Mouse (Mus musculus) kidney, embryonic 15.5 days (tissue): ENCODE results near the gene Eif4g2. TPM values are rescaled to one million over a fixed set of nuclear protein-coding genes. Genes with fewer than 3 reads are reported as not detected.

Source experiments
- ATAC-seq: fragments of 200-750 bp; cut with Nextera tagmentation; replicated peaks from 2 replicates; pipeline ENCODE4 v1.8.0; 2017; ENCODE audit warnings: moderate TSS enrichment; ENCODE audit not compliant: low FRiP score
- H3K27ac ChIP-seq: fragments of 300-500 bp; sonication (generic); 2 replicates; pipeline ENCODE4 v1.5.1; 2015; ENCODE audit warnings: mild to moderate bottlenecking, inconsistent platforms
- H3K27me3 ChIP-seq: fragments of 300-500 bp; sonication (generic); 2 replicates; pipeline ENCODE4 v1.6.1; 2015; ENCODE audit warnings: inconsistent platforms
- H3K36me3 ChIP-seq: fragments of 300-500 bp; sonication (generic); 2 replicates; pipeline ENCODE4 v1.6.1; 2015; ENCODE audit warnings: inconsistent platforms
- H3K4me1 ChIP-seq: fragments of 300-500 bp; sonication (generic); 2 replicates; pipeline ENCODE4 v1.6.1; 2015; ENCODE audit warnings: inconsistent platforms
- H3K4me2 ChIP-seq: fragments of 300-500 bp; sonication (generic); 2 replicates; pipeline ENCODE4 v1.6.1; 2015; ENCODE audit warnings: moderate library complexity, mild to moderate bottlenecking, inconsistent platforms
- H3K4me3 ChIP-seq: fragments of 300-500 bp; sonication (generic); replicated peaks from 2 replicates; pipeline ENCODE4 v1.5.1; 2015; ENCODE audit warnings: mild to moderate bottlenecking, inconsistent platforms
- H3K9ac ChIP-seq: fragments of 300-500 bp; sonication (generic); 2 replicates; pipeline ENCODE4 v1.6.1; 2015; ENCODE audit warnings: mild to moderate bottlenecking, inconsistent platforms
- H3K9me3 ChIP-seq: fragments of 300-500 bp; sonication (generic); replicated peaks from 2 replicates; pipeline ENCODE4 v1.6.1; 2016; ENCODE audit warnings: inconsistent platforms
- WGBS: fragments of 180-500 bp; shearing (Covaris S2); methylation state at CpG from one replicate; pipeline ENCODE4 v1.1.7; 2015; ENCODE audit warnings: mixed read lengths; 5-methylcytosine and 5-hydroxymethylcytosine counted together
- polyA plus RNA-seq: library from polyadenylated mRNA; unstranded; fragments of >200 nt; fragmentation: Nextera tagmentation; extraction: Ambion mirVana; gene quantifications from 2 replicates; pipeline ENCODE4 v1.2.1, GENCODE M21; 2015

Eif4g2 gene
- polyA plus RNA-seq, 1 experiment from 2014 or later: 872 TPM

DNA sequence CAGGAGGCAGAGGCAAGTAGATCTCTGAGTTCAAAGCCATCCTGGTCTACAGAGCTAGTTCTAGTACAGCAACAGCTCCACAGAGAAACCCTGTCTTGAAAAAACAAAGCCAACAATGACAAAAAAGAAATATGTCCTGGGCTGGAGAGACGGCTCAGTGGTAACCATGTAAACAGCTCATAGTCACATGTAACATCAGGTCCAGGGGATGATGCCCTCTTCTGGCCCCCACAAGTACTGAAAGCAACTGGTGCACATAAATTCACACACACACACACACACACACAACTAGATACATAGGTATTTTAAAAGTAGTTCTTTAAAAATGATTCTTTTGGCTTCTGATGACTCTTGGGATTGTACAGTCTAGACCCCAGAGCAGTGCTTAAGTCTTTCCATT is 19.9 kb downstream of the Eif4g2 start:
- 85% methylated on average over 1 of the region's 1 CpGs for WGBS

DNA sequence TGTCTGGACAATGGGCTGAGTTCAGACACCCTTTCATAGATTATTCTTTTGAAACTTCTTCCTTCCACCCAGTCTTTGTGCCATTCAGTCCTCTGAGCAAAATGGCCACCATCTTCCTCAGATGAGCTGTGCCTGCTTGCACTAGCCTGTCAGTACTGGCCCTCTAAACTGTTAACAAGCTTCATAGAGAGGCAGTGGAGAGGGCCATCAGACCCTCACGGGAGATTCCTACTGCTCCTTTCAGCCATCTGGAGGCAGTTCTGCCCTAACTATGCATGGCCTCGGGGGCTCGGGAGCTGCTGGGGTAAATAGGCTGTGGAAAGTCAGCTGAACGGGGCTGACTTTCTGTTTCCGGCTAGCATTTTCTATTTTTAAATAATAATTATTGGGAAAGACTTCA is 23.3 kb downstream of the Eif4g2 start:
- Histone ChIP-seq H3K27me3 (no peaks in the 10 kb centered on the region), H3K4me1 (no peaks in the 10 kb centered on the region), H3K4me3 (no peak overlapping the region), H3K27ac (no peak overlapping the region), H3K9me3 (no peaks in the 10 kb centered on the region), H3K9ac (no peak overlapping the region), H3K36me3 (peaks cover 47% of the 10 kb centered on the region), H3K4me2 (no peak overlapping the region)
- 69% methylated on average over 5 of the region's 5 CpGs for WGBS
- no peak for ATAC-seq

More for the DNA sequence above, 19.9 kb downstream of the Eif4g2 start:
- Histone ChIP-seq H3K27me3 (no peaks in the 10 kb centered on the region), H3K9me3 (peaks cover 3% of the 10 kb centered on the region), H3K36me3 (peaks cover 20% of the 10 kb centered on the region), H3K27ac (no peak overlapping the region), H3K4me3 (no peak overlapping the region), H3K9ac (no peak overlapping the region), H3K4me1 (no peaks in the 10 kb centered on the region), H3K4me2 (no peak overlapping the region)
- no peak for ATAC-seq

DNA sequence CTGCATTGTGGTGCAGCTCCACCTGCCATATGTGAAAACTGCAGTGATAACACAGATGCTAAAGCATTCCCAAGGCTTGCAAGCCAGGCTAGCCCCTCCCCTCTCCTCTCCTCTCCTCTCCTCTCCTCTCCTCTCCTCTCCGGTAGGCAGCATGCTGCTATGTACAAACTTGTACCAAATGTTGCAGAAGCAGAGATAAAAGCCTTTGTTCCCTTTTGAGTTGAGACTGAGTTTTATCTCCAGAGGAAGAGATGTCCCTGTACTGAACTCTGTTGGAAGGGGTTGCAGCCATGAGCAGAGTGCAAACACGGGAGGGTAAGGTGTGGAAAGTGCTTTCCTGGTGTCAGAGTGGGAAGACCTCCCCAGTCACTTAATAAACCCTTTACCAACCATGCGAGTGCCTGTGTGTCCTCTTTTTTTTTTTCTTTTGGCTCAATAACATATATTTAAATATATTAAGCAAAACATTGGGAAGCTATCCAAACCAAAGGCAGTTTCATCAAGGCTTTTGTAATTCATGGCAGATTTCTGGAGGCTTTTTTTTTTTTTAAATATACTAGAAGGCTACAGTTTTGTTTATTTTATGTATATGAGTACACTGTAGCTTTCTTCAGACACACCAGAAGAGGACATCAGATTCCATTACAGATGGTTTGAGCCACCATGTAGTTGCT is 26.7 kb downstream of the Eif4g2 start:
- Histone ChIP-seq H3K4me3 (no peak overlapping the region), H3K4me2 (no peak overlapping the region), H3K9ac (no peak overlapping the region), H3K36me3 (peaks cover 71% of the 10 kb centered on the region), H3K27me3 (no peaks in the 10 kb centered on the region), H3K9me3 (no peaks in the 10 kb centered on the region), H3K4me1 (no peaks in the 10 kb centered on the region), H3K27ac (no peak overlapping the region)
- ATAC-seq: no peak
- 85% methylated on average over 3 of the region's 3 CpGs for WGBS

DNA sequence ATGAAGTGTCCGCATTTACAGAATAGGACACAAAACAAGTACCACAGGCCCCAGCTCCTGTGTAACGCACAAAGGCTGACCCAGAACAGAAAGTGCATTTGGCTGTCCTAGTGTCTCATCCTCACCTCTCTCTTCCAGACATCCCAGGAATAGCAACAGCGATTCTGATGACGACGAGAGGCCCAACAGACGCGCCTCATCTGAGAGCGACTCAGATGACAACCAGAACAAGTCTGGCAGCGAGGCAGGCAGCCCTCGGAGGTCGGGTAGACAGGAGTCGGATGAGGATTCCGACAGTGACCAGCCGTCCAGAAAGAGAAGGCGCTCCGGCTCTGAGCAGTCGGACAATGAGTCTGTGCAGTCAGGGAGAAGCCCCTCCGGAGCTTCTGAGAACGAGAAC is 27.6 kb downstream of the Eif4g2 start:
- no peak for ATAC-seq
- H3K27me3 ChIP-seq: no peaks in the 10 kb centered on the region
- H3K36me3 ChIP-seq: peaks cover 80% of the 10 kb centered on the region
- 86% methylated on average over 19 of the region's 19 CpGs for WGBS
- H3K9ac ChIP-seq: no peak overlapping the region
- no peak overlapping the region for H3K4me3 ChIP-seq
- H3K27ac ChIP-seq: no peak overlapping the region
- H3K4me2 ChIP-seq: no peak overlapping the region
- no peaks in the 10 kb centered on the region for H3K9me3 ChIP-seq
- no peaks in the 10 kb centered on the region for H3K4me1 ChIP-seq

DNA sequence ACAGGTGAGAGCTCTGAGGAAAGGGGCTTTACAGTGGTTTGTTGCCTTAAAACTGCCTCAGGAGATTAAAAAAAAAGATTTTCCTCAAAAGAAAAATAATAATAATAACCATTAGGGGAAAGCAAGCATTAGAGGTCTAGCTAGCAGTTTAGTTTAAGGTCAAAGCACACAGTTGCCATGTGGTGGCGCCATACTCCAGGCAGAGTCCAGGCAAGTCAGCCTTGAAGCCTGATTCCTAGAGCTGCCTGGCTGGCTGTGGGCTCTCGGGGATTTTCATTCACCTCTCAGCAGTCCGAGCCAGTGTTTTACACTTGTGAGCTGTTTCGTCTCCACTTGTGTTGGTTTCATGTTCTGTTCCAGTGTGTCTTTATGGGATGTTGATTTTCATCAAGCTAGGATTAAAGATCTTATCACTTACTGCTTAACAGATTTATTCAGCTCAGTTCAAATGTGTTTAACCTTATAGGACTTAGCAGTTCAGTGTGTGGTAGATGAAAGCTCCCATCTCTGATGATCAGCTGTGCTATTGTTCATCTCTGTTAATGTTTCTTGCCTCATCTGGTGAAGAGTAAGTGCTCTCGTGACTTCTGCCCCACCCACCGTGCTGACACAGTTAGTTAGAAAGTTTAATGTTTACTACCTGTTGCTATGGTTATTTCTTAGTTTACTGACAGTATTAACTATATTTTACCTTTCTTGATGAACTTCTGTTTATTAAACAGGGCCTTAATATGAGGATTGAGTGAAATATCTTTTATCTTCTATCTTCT is 33.0 kb downstream of the Eif4g2 start:
- peaks cover 96% of the 10 kb centered on the region for H3K36me3 ChIP-seq
- no peaks in the 10 kb centered on the region for H3K4me1 ChIP-seq
- H3K4me2 ChIP-seq: no peak overlapping the region
- H3K27ac ChIP-seq: peak overlapping the region; percentile 41; the same call in 1 of the 2 replicates
- H3K4me3 ChIP-seq: no peak overlapping the region
- H3K9me3 ChIP-seq: no peaks in the 10 kb centered on the region
- H3K9ac ChIP-seq: no peak overlapping the region
- WGBS: 59% methylated on average over 6 of the region's 6 CpGs
- H3K27me3 ChIP-seq: no peaks in the 10 kb centered on the region
- 0 out of 2 replicates have a peak, but pooled peaks have one; percentile 29 for ATAC-seq

DNA sequence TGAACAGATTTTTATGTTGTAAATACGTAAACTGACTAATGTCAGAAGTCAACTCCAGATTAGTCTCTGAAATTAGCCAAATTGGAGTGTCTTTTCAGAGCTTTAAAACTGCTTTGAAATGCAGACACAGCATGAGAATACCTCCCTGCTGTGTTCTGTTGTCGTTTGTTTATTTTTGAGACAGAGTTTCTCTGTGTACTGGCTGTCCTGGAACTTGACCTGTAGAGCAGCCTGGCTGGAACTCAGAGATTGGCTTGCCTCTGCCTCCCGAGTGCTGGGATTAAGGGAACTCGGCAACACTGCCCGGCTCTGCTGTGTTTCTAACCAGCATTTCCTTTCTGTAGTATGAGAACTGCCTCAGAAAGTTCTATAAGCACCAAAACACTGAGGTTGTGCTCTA is 33.9 kb downstream of the Eif4g2 start:
- Histone ChIP-seq H3K27me3 (no peaks in the 10 kb centered on the region), H3K4me3 (no peak overlapping the region), H3K9ac (no peak overlapping the region), H3K27ac (no peak overlapping the region), H3K9me3 (no peaks in the 10 kb centered on the region), H3K36me3 (peaks cover 96% of the 10 kb centered on the region), H3K4me1 (no peaks in the 10 kb centered on the region), H3K4me2 (no peak overlapping the region)
- 91% methylated on average over 5 of the region's 5 CpGs for WGBS
- no peak for ATAC-seq

DNA sequence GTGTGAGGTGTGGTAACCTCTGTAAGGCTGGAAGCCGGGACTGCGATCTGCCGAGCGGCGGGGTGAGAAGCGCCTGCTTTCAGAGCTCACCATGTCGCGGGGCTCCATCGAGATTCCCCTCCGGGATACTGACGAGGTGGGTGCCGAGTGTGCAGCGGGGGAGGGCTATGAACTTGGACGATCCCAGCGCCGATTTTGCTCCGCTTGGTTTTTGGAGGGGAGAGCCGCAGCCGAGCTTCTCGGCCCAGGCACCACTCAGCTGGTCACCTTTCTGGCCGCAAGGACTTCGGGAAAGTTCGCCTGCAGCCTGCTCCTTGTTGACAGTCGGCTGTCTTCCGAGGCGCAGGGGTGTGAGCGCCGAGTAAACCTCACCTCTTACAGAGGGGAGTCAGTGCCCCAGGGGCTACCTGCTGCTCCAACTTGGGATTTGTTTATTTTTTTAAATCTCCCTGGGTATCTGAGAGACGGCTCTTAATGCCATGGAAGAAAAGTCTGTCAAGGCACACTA is 53.7 kb downstream of the Eif4g2 start:
- Histone ChIP-seq H3K27ac (peak overlapping the region; percentile 93), H3K4me2 (peak overlapping the region; percentile 63), H3K27me3 (no peaks in the 10 kb centered on the region), H3K9ac (peak overlapping the region; percentile 67), H3K4me3 (peak overlapping the region; percentile 78), H3K4me1 (peaks cover 15% of the 10 kb centered on the region), H3K9me3 (no peaks in the 10 kb centered on the region), H3K36me3 (peaks cover 34% of the 10 kb centered on the region)
- under 1% methylated on average over 29 of the region's 29 CpGs for WGBS
- ATAC-seq: peak; percentile 31

DNA sequence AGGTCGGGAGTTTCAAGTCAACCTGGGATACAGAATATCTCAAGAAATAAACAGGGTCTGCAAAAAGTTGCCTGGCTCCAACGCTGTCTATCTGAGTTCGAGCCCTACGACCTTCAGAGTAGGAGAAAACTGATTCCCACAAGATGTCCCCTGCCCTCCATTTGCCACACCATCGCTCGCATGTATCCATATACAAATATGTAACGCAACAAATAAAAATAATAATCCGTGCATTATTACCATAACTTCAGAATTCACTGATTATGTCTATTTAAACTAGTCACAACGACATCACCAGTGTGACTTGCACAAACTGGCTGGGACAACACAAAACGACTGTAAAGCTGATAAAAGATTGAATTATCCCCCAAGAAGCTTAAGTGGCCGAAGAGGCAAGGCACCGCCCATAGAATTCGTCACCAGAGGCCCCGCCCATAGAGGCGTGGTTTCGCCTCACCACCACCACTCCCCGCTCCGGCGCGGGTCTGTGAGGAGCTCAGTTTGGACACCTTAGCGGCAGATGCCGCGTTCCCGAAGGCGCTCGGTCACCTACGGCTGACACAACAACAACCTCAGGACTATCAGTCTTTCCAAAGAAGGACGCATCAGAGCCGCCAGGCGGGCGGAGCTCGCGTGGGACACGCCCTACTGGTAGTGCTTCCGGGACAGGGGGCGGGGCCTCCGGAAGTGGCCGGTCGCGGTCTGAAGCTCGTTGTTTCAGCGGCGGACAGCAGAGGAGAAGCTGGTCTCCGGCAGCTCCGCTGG is 54.4 kb downstream of the Eif4g2 start, which contains the start of gene Ctr9:
Ctr9 (plus strand) TSS at position 671 of the 765 bp plus-strand sequence.
- Histone ChIP-seq H3K9ac (peak within 1 kb of the TSS; percentile 67), H3K4me2 (peak within 1 kb of the TSS; percentile 63)

DNA sequence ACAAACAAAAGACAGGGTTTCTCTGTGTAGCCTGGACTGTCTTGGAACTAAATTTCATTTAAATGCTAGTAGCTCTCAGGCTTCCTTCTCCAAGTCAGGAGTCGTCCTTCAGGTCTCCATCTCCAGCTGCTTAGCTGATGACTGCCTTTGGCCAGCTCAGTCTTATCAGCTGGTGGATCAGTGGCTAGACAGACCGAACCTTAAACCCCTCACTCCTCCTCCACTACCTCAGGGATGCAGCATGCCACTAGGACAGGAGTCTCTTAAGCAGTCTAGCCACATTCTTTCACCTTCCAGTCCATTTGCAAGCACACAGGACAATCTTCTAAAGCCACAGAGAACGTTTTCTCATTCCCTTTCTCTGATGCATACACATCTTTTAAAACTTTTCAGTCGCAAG is 57.9 kb downstream of the Eif4g2 start:
- WGBS: 60% methylated on average over 4 of the region's 4 CpGs
- H3K27me3 ChIP-seq: no peaks in the 10 kb centered on the region
- H3K9ac ChIP-seq: no peak overlapping the region
- H3K36me3 ChIP-seq: no peaks in the 10 kb centered on the region
- no peaks in the 10 kb centered on the region for H3K9me3 ChIP-seq
- no peak overlapping the region for H3K4me2 ChIP-seq
- peaks cover 17% of the 10 kb centered on the region for H3K4me1 ChIP-seq
- H3K4me3 ChIP-seq: no peak overlapping the region
- ATAC-seq: no peak
- no peak overlapping the region for H3K27ac ChIP-seq

More for the DNA sequence above, 54.4 kb downstream of the Eif4g2 start, which contains the start of gene Ctr9:
- Histone ChIP-seq H3K4me3 (peak within 1 kb of the TSS; percentile 78), H3K27ac (peak within 1 kb of the TSS; percentile 93), H3K27me3 (no peaks in the 10 kb centered on the region), H3K9me3 (no peaks in the 10 kb centered on the region), H3K4me1 (peaks cover 18% of the 10 kb centered on the region), H3K36me3 (peaks cover 29% of the 10 kb centered on the region)
- ATAC-seq: peak; percentile 97
- 6% methylated on average over 45 of the region's 45 CpGs for WGBS

DNA sequence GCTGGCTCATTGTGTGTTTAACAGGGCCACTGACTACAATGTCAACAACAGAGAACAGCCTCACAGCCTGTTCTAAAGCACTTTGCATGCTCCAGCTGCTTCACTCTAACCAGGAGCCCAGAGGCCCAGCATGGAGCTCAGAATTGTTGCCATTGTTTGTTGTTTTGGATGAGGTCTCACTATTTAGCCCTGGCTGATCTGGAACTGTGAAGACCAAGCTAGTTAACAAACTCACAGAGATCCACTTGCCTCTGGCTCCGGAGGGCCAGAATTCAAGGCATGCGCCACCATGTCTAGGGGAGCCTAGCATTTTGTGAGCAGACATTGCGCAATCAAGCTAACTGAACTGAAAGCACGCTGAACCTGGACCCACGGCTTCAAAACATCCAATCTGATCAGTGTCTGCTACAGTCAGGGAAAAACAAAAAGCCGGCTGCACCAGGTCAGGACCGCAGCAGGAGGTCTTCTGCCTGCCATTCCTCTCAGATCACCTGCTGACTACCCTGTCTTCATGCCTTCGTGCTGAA is 58.7 kb downstream of the Eif4g2 start:
- no peaks in the 10 kb centered on the region for H3K27me3 ChIP-seq
- peak overlapping the region; percentile 79 for H3K27ac ChIP-seq
- no peak overlapping the region for H3K4me3 ChIP-seq
- WGBS: 41% methylated on average over 8 of the region's 8 CpGs
- H3K9me3 ChIP-seq: no peaks in the 10 kb centered on the region
- H3K4me2 ChIP-seq: no peak overlapping the region
- no peak overlapping the region for H3K9ac ChIP-seq
- no peaks in the 10 kb centered on the region for H3K36me3 ChIP-seq
- peaks cover 12% of the 10 kb centered on the region for H3K4me1 ChIP-seq
- no peak for ATAC-seq

DNA sequence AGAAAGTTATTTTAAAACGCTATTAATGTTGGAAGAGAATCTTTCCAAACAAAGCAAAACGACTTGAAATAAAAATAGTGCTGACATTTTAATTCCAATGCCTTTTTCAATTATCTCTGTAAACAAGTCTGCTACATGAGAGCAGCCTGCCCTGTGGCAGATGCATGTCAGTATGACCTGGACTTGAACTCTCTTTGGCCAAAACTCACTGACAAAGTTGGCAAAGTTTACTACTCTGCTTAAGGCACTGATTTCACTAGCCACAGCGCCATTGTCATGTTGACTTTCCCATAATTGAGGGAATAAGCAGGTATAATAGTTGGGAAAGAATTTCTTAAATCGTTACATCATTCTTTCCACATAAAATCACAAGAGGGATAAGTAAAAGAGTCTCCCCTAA is 62.0 kb downstream of the Eif4g2 start:
- no peaks in the 10 kb centered on the region for H3K36me3 ChIP-seq
- no peaks in the 10 kb centered on the region for H3K9me3 ChIP-seq
- no peak overlapping the region for H3K4me3 ChIP-seq
- no peak overlapping the region for H3K27ac ChIP-seq
- no peak overlapping the region for H3K4me2 ChIP-seq
- no peak overlapping the region for H3K9ac ChIP-seq
- H3K4me1 ChIP-seq: peaks cover 9% of the 10 kb centered on the region
- 61% methylated on average over 4 of the region's 4 CpGs for WGBS
- no peaks in the 10 kb centered on the region for H3K27me3 ChIP-seq
- no peak for ATAC-seq
